Mouse (Mus musculus): ENCODE results near the gene Cadps. TPM values are rescaled to one million over a fixed set of nuclear protein-coding genes. Genes with fewer than 3 reads are reported as not detected.

The Cadps gene
- polyA plus RNA-seq, 1 experiment: not detected

DNA sequence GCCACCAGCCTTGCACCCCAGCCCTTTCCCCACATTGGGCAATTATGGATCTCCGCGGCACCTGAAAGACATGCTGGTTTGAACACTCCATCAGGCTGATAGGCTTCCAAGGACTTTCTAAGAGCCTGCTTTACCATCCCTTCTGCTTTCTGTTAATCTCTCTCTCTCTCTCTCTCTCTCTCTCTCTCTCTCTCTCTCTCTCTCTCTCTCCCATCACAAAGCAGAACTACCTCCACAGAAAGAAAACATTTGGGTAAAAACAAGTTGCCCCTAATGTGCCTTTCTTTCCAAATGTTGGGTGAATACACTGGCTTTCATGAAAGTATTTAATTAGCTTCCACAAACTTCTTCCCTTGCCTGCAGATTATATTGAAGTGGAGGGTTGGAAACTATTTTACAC lies 474.8 kb downstream of the Cadps start, which contains the start of gene Fezf2:
Gene Fezf2 (minus strand): TSS at position 101 of the 400 bp plus-strand sequence.
- TF ChIP-seq GATA1 (IDR thresholded peaks at IDR 0.05; ENCODE audit: low read length): no peak

- TF ChIP-seq GATA1 (IDR thresholded peaks at IDR 0.05; ENCODE audit: low read length): no peak
These were observed 475.8 kb downstream of the Cadps start for GRCm38 (mm10) chr14:12346865-12347600.

DNA sequence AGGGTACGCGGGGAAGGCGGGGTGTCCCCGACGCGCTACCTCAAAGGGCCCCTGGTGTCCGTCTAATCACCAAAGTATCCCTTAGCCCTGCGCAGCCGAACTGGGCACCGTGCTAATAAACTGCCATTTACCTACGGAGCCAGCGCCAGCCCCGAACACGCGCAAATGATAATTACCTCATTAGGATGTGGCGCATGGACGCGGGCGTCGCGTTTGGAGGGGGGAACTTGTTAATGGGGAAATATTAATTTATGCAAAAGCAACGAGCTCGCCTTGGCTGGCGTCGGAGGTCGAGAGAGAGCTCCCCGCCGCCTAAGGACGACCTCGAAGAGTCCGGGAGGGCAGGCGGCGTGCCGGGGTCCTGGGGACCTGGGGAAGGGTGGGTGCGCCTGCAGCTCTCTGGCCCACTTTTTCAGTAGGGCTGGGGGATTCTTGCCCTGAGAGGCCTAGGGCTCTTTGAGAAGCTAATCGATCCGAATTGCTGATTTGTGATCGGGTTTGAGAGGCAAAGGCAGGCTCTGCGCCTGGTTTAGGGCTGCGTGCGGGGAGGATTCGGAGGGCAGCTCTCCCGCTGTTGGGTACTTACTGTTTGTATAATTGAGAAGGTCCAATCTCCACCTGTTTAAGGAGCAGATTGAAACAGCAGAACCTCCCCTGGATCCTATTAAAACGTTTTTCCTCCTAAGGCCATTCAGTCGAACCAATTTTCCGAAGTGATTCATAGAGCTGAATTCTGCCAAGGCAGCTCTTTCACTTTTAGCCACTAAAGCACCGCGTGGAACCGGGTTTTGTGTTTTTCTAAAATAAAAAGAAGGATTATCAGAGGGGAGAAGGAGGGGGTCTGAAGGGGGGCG lies 476.6 kb downstream of the Cadps start:
- no peak for TF ChIP-seq GATA1 (IDR thresholded peaks at IDR 0.05; ENCODE audit: low read length)

- no peak for TF ChIP-seq GATA1 (IDR thresholded peaks at IDR 0.05; ENCODE audit: low read length)
These were observed 477.5 kb downstream of the Cadps start for GRCm38 (mm10) chr14:12345241-12345921.

DNA sequence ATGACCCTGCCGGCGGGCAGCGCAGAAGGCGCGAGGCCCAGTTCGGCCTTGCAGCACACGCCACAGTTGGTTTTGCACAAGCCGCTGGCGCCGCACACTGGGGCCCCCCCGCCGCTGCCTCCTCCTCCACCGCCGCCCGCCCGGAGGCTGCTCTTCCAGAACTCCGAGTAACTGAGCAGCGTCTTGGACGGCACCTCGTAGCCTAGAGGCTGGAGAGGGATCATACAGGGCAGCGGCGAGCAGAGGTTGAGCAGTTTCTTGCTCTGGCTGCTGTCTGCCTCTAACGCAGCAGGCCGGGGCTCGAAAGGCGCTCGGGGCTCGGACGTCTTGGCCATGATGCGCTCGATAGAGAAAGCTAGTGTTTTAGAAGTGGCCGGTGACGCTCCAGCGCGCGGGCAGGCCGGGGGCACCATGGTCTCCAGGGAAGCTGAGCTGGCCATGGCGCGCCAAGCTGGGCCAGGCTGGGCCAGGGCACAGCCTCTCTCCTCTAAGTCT lies 478.1 kb downstream of the Cadps start:
- TF ChIP-seq GATA1 (IDR thresholded peaks at IDR 0.05; ENCODE audit: low read length): no peak

- TF ChIP-seq GATA1 (IDR thresholded peaks at IDR 0.05; ENCODE audit: low read length): no peak
These were observed 478.7 kb downstream of the Cadps start for GRCm38 (mm10) chr14:12344061-12344745.

DNA sequence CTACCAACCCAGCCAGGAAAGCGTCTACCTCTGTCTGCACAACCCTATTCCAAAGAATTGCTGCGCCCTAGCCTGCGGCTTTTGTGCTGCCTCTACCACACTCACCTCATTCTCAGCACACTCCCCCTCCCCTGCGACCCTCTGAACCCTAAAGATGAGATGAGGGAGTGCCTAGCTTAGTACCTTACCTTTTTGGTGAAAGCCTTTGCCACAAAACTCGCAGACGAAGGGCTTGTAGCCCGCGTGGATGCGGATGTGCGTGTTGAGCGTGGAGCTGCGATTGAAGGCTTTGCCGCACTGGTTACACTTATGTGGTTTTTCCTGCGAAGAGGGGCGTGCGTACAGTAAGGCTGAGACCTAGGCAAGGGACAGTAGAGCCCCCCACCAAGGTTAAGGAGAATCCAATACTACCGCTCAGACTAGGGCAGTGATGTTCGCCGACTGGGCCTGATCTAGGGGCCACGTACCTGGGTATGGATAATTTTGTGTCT lies 479.4 kb downstream of the Cadps start:
- TF ChIP-seq GATA1 (IDR thresholded peaks at IDR 0.05; ENCODE audit: low read length): no peak

- TF ChIP-seq GATA1 (IDR thresholded peaks at IDR 0.05; ENCODE audit: low read length): no peak
These were observed 480.3 kb downstream of the Cadps start for GRCm38 (mm10) chr14:12342458-12343131.

- no peak for TF ChIP-seq GATA1 (IDR thresholded peaks at IDR 0.05; ENCODE audit: low read length)
These were observed 481.0 kb downstream of the Cadps start for GRCm38 (mm10) chr14:12341789-12342457.

DNA sequence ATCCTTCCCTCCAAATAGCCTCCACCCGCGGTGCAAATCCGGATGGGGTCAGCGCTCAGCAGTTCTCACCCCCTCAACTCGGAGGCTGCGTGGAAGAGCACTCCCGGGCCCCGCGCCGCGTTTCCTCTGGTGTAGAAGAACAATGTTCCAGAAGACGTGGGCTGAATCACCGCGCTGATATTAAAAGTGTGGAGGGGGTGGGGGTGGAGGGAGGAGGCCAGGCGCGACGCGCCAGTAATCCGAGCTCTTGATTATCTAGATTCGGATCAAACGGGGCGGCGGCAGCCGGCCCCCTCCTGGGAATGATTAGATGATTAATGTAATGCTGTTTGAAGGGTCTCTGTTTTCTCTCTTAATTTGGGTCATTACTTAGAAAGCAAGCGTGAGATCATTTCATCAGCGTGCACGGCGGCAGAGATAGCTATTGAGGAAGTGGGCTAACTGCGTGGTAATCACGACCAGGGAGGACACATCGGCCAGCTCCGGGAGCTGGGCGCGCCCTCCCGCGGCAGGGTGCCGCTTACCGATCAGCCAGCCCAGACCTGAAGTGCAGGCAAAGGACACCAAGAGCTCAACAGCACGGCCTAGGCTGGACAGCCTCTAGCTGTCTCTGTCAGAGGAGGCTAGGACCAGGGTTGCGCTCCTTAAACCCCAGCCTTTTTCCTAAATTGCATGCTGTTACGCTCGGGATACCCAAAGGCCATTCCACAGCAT lies 481.6 kb downstream of the Cadps start:
- TF ChIP-seq GATA1 (IDR thresholded peaks at IDR 0.05; ENCODE audit: low read length): no peak

- no peak for TF ChIP-seq GATA1 (IDR thresholded peaks at IDR 0.05; ENCODE audit: low read length)
These were observed 482.4 kb downstream of the Cadps start for GRCm38 (mm10) chr14:12340238-12341074.

DNA sequence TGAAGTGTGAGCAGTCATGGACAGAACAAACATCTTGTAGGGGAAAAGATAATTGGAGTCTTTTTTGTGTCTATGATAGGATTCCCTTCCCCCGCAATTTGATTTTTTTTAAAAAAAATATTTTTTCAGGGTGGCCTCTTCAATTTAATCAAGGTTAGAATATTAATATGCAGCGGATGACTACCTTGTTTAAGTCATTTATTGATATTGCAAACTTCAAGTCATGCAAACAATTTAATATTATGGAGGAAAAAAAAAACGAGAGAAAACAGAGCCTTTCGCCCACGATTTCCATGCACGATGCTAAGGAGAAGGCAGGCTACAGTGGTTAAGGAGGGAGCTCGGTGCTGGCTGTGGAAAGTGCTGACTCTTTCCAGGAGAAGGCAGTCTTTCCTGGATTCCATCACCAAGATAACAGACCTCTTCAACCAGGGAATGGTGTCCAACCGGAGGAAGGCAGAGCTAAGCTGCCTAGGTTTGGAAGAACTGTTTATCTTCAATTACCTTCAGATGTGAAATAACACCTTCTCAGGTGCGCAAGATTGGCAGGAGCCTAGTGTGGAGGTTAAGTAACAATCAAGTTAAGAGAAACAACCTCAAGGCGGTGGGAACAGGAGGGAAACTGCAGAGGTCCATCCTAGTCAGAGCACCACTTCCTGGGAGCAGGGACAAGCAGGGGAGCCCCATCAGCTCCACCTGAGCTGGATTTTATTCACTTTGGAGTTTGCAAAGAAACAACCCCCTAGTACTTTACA lies 483.9 kb downstream of the Cadps start:
- TF ChIP-seq GATA1 (IDR thresholded peaks at IDR 0.05; ENCODE audit: low read length): no peak
